Mouse (Mus musculus): ENCODE measurements around the gene Shd. TPM values are rescaled to one million over a fixed set of nuclear protein-coding genes. Genes with fewer than 3 reads are reported as not detected.
A peak's percentile ranks its signal among the peaks of the same experiment; 100 is the strongest.

The Shd gene
- polyA plus RNA-seq, 1 experiment from 2014 or later = not detected

GRCm38 (mm10) chr17:55971453-55971852, 1.2 kb downstream of the Shd start:
- ATAC-seq (no peak), DNase-seq (ENCODE audit: low read depth, low spot score) (no peak)
- in situ Hi-C loops (cut with MboI; ENCODE audit: low pct_unique_long_range_greater_than_20kb) = no loop called here
- H3K27me3 ChIP-seq = no peaks in the 10 kb centered on the region
- no peak for TF ChIP-seq CTCF (IDR thresholded peaks at IDR 0.05)
- ChIA-PET POLR2A (no interaction called here), CTCF (no interaction called here)

GRCm38 (mm10) chr17:55976255-55976862, 6.1 kb downstream of the Shd start:
- ATAC-seq = peak; percentile 61
- no peak for DNase-seq (ENCODE audit: low read depth, low spot score)
- ChIA-PET CTCF (interaction anchor here (0.8 to 2.7 kb wide), 8 partner anchors 10 to 80 kb away, joined by 3 to 18 read pairs (median 4); partner anchors contain the start of genes Mpnd, Sh3gl1 and Stap2), POLR2A (interaction anchor here (0.6 to 1.3 kb wide), 3 partner anchors 9 to 33 kb away, joined by 3 to 8 read pairs (median 3); no protein-coding TSS in a partner anchor)
- peak; percentile 97 for TF ChIP-seq CTCF (IDR thresholded peaks at IDR 0.05)
- in situ Hi-C loops (cut with MboI; ENCODE audit: low pct_unique_long_range_greater_than_20kb) = no loop called here
- H3K27me3 ChIP-seq = peaks cover 5% of the 10 kb centered on the region

- peaks cover 5% of the 10 kb centered on the region for H3K27me3 ChIP-seq
- ChIA-PET POLR2A (no interaction called here), CTCF (interaction anchor here (0.9 to 2.7 kb wide), 4 partner anchors 20 to 79 kb away, joined by 3 to 18 read pairs (median 4); partner anchors contain the start of genes Mpnd and Stap2)
- ATAC-seq = no peak
- in situ Hi-C loops (cut with MboI; ENCODE audit: low pct_unique_long_range_greater_than_20kb) = no loop called here
- no peak for DNase-seq (ENCODE audit: low read depth, low spot score)
- TF ChIP-seq CTCF (IDR thresholded peaks at IDR 0.05) = no peak
Measured at GRCm38 (mm10) chr17:55977301-55977700, 7.0 kb downstream of the Shd start.

- no peaks in the 10 kb centered on the region for H3K27me3 ChIP-seq
- ChIA-PET POLR2A (interaction anchor here (0.5 to 1.0 kb wide), 3 partner anchors 15 to 267 kb away, joined by 3 to 4 read pairs (median 3); no protein-coding TSS in a partner anchor), CTCF (no interaction called here)
- no peak for DNase-seq (ENCODE audit: low read depth, low spot score)
- peak; percentile 61 for ATAC-seq
- TF ChIP-seq CTCF (IDR thresholded peaks at IDR 0.05) = no peak
- in situ Hi-C loops (cut with MboI; ENCODE audit: low pct_unique_long_range_greater_than_20kb) = no loop called here
Measured at GRCm38 (mm10) chr17:55986030-55986961, 16.0 kb downstream of the Shd start, which contains the start of gene Fsd1. Gene Fsd1 (plus strand): TSS chr17:55986509.

- ATAC-seq (no peak), DNase-seq (ENCODE audit: low read depth, low spot score) (no peak)
- ChIA-PET POLR2A (no interaction called here), CTCF (no interaction called here)
- in situ Hi-C loops (cut with MboI; ENCODE audit: low pct_unique_long_range_greater_than_20kb) = no loop called here
- H3K27me3 ChIP-seq = no peaks in the 10 kb centered on the region
- TF ChIP-seq CTCF (IDR thresholded peaks at IDR 0.05) = no peak
Measured at GRCm38 (mm10) chr17:55990278-55990898, 20.1 kb downstream of the Shd start.

GRCm38 (mm10) chr17:55996007-55996406, 25.7 kb downstream of the Shd start:
- no peak for DNase-seq (ENCODE audit: low read depth, low spot score)
- no peak for ATAC-seq

GRCm38 (mm10) chr17:55999794-56000499, 29.7 kb downstream of the Shd start:
- in situ Hi-C loops (cut with MboI; ENCODE audit: low pct_unique_long_range_greater_than_20kb) = loop anchor here (25.0 kb wide), 1 partner anchor 288 kb away; the partner anchor contains the start of gene Pot1b
- POLR2A ChIA-PET = no interaction called here
- ATAC-seq (peak; percentile 17), DNase-seq (ENCODE audit: low read depth, low spot score) (no peak)
- no peak for TF ChIP-seq CTCF (IDR thresholded peaks at IDR 0.05)
- CTCF ChIA-PET = interaction anchor here (1.0 to 1.2 kb wide), 2 partner anchors 18 to 57 kb away, joined by 3 read pairs; no protein-coding TSS in a partner anchor
- H3K27me3 ChIP-seq = no peaks in the 10 kb centered on the region

More at GRCm38 (mm10) chr17:55996007-55996406, 25.7 kb downstream of the Shd start:
- no peak for TF ChIP-seq CTCF (IDR thresholded peaks at IDR 0.05)
- POLR2A ChIA-PET = interaction anchor here (1.5 kb wide), 1 partner anchor 12 kb away, joined by 6 read pairs; no protein-coding TSS in a partner anchor
- no peaks in the 10 kb centered on the region for H3K27me3 ChIP-seq
- CTCF ChIA-PET = no interaction called here
- in situ Hi-C loops (cut with MboI; ENCODE audit: low pct_unique_long_range_greater_than_20kb) = no loop called here

GRCm38 (mm10) chr17:56003000-56003399, 32.7 kb downstream of the Shd start:
- TF ChIP-seq CTCF (IDR thresholded peaks at IDR 0.05) = no peak
- POLR2A ChIA-PET = no interaction called here
- DNase-seq (ENCODE audit: low read depth, low spot score) (no peak), ATAC-seq (no peak)
- in situ Hi-C loops (cut with MboI; ENCODE audit: low pct_unique_long_range_greater_than_20kb) = loop anchor here (25.0 kb wide), 1 partner anchor 291 kb away; the partner anchor contains the start of gene Pot1b
- CTCF ChIA-PET = no interaction called here
- no peaks in the 10 kb centered on the region for H3K27me3 ChIP-seq

- ATAC-seq (no peak), DNase-seq (ENCODE audit: low read depth, low spot score) (peak; percentile 85)
- ChIA-PET CTCF (interaction anchor here (1.0 to 1.7 kb wide), 3 partner anchors 29 to 302 kb away, joined by 3 to 4 read pairs (median 3); partner anchors contain the start of gene Sh3gl1), POLR2A (interaction anchor here (0.7 kb wide), 1 partner anchor 11 kb away, joined by 3 read pairs; no protein-coding TSS in a partner anchor)
- in situ Hi-C loops (cut with MboI; ENCODE audit: low pct_unique_long_range_greater_than_20kb) = loop anchor here (25.0 kb wide), 1 partner anchor 293 kb away; the partner anchor contains the start of gene Pot1b
- H3K27me3 ChIP-seq = no peaks in the 10 kb centered on the region
- no peak for TF ChIP-seq CTCF (IDR thresholded peaks at IDR 0.05)
Measured at GRCm38 (mm10) chr17:56005415-56006061, 35.3 kb downstream of the Shd start, which contains the start of the genes Stap2 and Mpnd. Gene Stap2 (minus strand): TSS chr17:56005584. Gene Mpnd (plus strand): TSS chr17:56005711.
